Mouse (Mus musculus): ENCODE data around the gene Cilp.

DNA sequence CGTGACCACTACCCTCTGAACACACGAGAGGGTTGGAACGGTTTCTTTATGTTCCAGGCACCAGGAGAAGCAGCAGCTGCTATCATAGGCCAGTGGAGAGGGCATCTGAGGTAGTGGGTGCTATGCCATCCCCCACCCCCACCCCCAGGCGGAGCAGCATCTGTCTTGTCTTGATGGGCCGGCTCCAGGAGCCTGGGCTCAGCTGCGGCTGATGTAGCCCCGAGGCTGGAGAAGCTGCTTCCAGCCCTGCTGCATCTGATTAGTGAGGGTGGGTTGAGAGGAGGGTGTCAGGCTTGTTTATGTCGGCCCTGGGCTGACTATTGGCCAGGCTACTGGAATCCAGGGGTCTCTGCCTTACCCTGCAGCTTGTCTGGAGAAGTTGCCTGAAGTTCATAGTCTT is 33.7 kb upstream of the Cilp start:
- TF ChIP-seq CTCF (IDR thresholded peaks at IDR 0.05; ENCODE audit: control insufficient read depth, insufficient read depth, low read length) (no peak), POLR2A (IDR thresholded peaks at IDR 0.05; ENCODE audit: borderline replicate concordance, control insufficient read depth, low read depth, low read length) (no peak)
